32 mouse cellular contexts compared by ENCODE assay signal in the genomic region with DNA sequence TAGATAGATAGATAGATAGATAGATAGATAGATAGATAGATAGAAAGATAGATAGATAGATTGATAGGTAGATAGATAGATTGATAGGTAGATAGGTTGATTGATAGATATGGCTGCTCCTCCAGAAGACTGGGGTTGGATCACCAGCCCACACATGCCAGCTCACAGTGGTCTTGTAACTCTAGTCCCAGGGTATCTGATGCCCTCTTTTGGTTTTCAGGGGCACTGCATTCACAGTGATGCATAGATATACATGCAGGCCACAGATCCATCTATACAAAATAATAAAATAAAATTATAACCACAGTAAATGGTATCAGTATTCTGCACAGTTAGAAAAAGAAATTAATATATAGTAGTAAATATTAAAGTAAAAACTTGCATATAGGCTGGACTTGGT. TPM values are rescaled to one million over a fixed set of nuclear protein-coding genes. Genes with fewer than 3 reads are reported as not detected.
DNase-seq lines count a peak whose midpoint lies in the region; ATAC-seq and TF ChIP-seq lines count a peak whose summit lies in the region.
"Had no signal": no experiment of that assay in that cellular context is flagged by ENCODE, and none has a peak within 500 bp of the region (broad histone marks: within the 10 kb centered on the region; RNA-seq: fewer than 3 reads in every experiment).

No protein-coding gene starts in this region.

- no peak for DNase-seq in forebrain, postnatal 0 days
- DNase-seq in forebrain, embryonic 11.5 days (ENCODE audit: low spot score), result no peak
- DNase-seq in midbrain, postnatal 0 days (ENCODE audit: low spot score), result no peak
- DNase-seq in midbrain, embryonic 11.5 days (ENCODE audit: low spot score, missing footprints), result no peak
- DNase-seq in ZHBTc4 (ENCODE audit: low read depth, low spot score), result peak; percentile 51
- no peak for DNase-seq in neural tube, embryonic 10.5 days (ENCODE audit: extremely low spot score, low spot score)
- DNase-seq in adipocyte (ENCODE audit: low spot score), result no peak
- DNase-seq: adrenal gland, postnatal 14 days; cerebellum, adult 9-10 months; gastrocnemius, postnatal 14 days; heart, adult 11 months; heart, postnatal 10 days; kidney, postnatal 4 days; layer of hippocampus, adult 9-11 months; retina, postnatal 1 day; right cerebral cortex, postnatal 25 days; spleen, adult 18-20 months; thymus, postnatal 4 days had no signal

- H3K4me3 ChIP-seq in forebrain, postnatal 0 days (ENCODE audit: low read depth, low read length), result no peak overlapping the region
- no peak overlapping the region for H3K4me3 ChIP-seq in forebrain, embryonic 11.5 days (ENCODE audit: low read depth, low read length)
- no peak overlapping the region for H3K4me3 ChIP-seq in midbrain, postnatal 0 days (ENCODE audit: low read depth, low read length)
- no peak overlapping the region for H3K4me3 ChIP-seq in midbrain, embryonic 11.5 days (ENCODE audit: low read depth, low read length)
- H3K4me3 ChIP-seq: embryonic facial prominence, embryonic 10.5 days; heart, embryonic 12.5 days; hindbrain, embryonic 10.5 days; limb, embryonic 10.5 days; midbrain, embryonic 10.5 days; neural tube, embryonic 12.5 days had no signal

- H3K4me2 ChIP-seq in forebrain, postnatal 0 days (ENCODE audit: low read depth), result no peak overlapping the region
- no peak overlapping the region for H3K4me2 ChIP-seq in forebrain, embryonic 11.5 days (ENCODE audit: low read depth, low read length, severe bottlenecking)
- H3K4me2 ChIP-seq in midbrain, postnatal 0 days (ENCODE audit: low read depth, low read length, poor library complexity, severe bottlenecking), result no peak overlapping the region
- no peak overlapping the region for H3K4me2 ChIP-seq in midbrain, embryonic 11.5 days
- H3K4me2 ChIP-seq: heart, embryonic 12.5 days; neural tube, embryonic 12.5 days had no signal

- H3K27me3 ChIP-seq in forebrain, postnatal 0 days (ENCODE audit: insufficient read depth, low read length), result peaks cover 6% of the 10 kb centered on the region
- peaks cover 21% of the 10 kb centered on the region for H3K27me3 ChIP-seq in forebrain, embryonic 11.5 days (ENCODE audit: control insufficient read depth, insufficient read depth, low read length)
- no peaks in the 10 kb centered on the region for H3K27me3 ChIP-seq in midbrain, postnatal 0 days (ENCODE audit: insufficient read depth, low read length)
- peaks cover 5% of the 10 kb centered on the region; the same call in 1 of the 2 replicates for H3K27me3 ChIP-seq in midbrain, embryonic 11.5 days (ENCODE audit: control insufficient read depth, insufficient read depth, low read length)

- peaks cover 14% of the 10 kb centered on the region for H3K4me1 ChIP-seq in forebrain, postnatal 0 days (ENCODE audit: insufficient read depth)
- H3K4me1 ChIP-seq in forebrain, embryonic 11.5 days (replicated peaks; ENCODE audit: control insufficient read depth, insufficient read depth, low read length), result peaks cover 4% of the 10 kb centered on the region; the same call in 1 of the 2 replicates
- H3K4me1 ChIP-seq in midbrain, postnatal 0 days (ENCODE audit: insufficient read depth, low read length), result peaks cover 4% of the 10 kb centered on the region; the same call in 1 of the 2 replicates
- peaks cover 17% of the 10 kb centered on the region for H3K4me1 ChIP-seq in midbrain, embryonic 11.5 days (ENCODE audit: control insufficient read depth, insufficient read depth, low read length)

- H3K9ac ChIP-seq in forebrain, postnatal 0 days, result no peak overlapping the region
- H3K9ac ChIP-seq in forebrain, embryonic 11.5 days (ENCODE audit: low read length), result no peak overlapping the region
- H3K9ac ChIP-seq in midbrain, postnatal 0 days (replicated peaks; ENCODE audit: low read length, poor library complexity, severe bottlenecking), result no peak overlapping the region
- H3K9ac ChIP-seq in midbrain, embryonic 11.5 days (ENCODE audit: low read length), result no peak overlapping the region
- H3K9ac ChIP-seq: heart, embryonic 12.5 days; neural tube, embryonic 12.5 days had no signal

- no peak for ATAC-seq in forebrain, postnatal 0 days
- no peak for ATAC-seq in forebrain, embryonic 11.5 days (replicated peaks; ENCODE audit: low FRiP score)
- ATAC-seq in midbrain, postnatal 0 days (ENCODE audit: low FRiP score), result no peak
- ATAC-seq in midbrain, embryonic 11.5 days (ENCODE audit: low FRiP score), result no peak
- ATAC-seq: forebrain, embryonic 16.5 days; hindbrain, postnatal 0 days; intestine, embryonic 16.5 days; lung, postnatal 0 days had no signal

- no peaks in the 10 kb centered on the region for H3K36me3 ChIP-seq in forebrain, postnatal 0 days (ENCODE audit: insufficient read depth)
- no peaks in the 10 kb centered on the region for H3K36me3 ChIP-seq in forebrain, embryonic 11.5 days (ENCODE audit: control insufficient read depth, insufficient read depth, low read length)
- H3K36me3 ChIP-seq in midbrain, postnatal 0 days (ENCODE audit: insufficient read depth, low read length), result no peaks in the 10 kb centered on the region
- no peaks in the 10 kb centered on the region for H3K36me3 ChIP-seq in midbrain, embryonic 11.5 days (ENCODE audit: control insufficient read depth, insufficient read depth, low read length)
- H3K36me3 ChIP-seq: embryonic facial prominence, embryonic 10.5 days; heart, embryonic 12.5 days; hindbrain, embryonic 10.5 days; limb, embryonic 10.5 days; midbrain, embryonic 10.5 days; neural tube, embryonic 12.5 days had no signal

- TF ChIP-seq CTCF in forebrain, postnatal 0 days (IDR thresholded peaks at IDR 0.05; ENCODE audit: low read depth), result peak; percentile 39
- TF ChIP-seq CTCF in midbrain, postnatal 0 days (IDR thresholded peaks at IDR 0.05), result peak; percentile 29; the same call in 1 of the 2 replicates

- H3K9me3 ChIP-seq in forebrain, postnatal 0 days (ENCODE audit: low read length), result no peaks in the 10 kb centered on the region
- H3K9me3 ChIP-seq in forebrain, embryonic 11.5 days (ENCODE audit: control insufficient read depth, low read length), result no peaks in the 10 kb centered on the region
- no peaks in the 10 kb centered on the region for H3K9me3 ChIP-seq in midbrain, postnatal 0 days (ENCODE audit: low read length)
- H3K9me3 ChIP-seq in midbrain, embryonic 11.5 days (ENCODE audit: control insufficient read depth, low read length), result no peaks in the 10 kb centered on the region
- H3K9me3 ChIP-seq: embryonic facial prominence, embryonic 10.5 days; heart, embryonic 12.5 days; hindbrain, embryonic 10.5 days; limb, embryonic 10.5 days; midbrain, embryonic 10.5 days; neural tube, embryonic 12.5 days had no signal

- H3K27ac ChIP-seq in forebrain, postnatal 0 days (ENCODE audit: low read depth, low read length), result no peak overlapping the region
- no peak overlapping the region for H3K27ac ChIP-seq in forebrain, embryonic 11.5 days (ENCODE audit: low read depth, low read length)
- H3K27ac ChIP-seq in midbrain, postnatal 0 days (ENCODE audit: low read depth, low read length), result no peak overlapping the region
- no peak overlapping the region for H3K27ac ChIP-seq in midbrain, embryonic 11.5 days (ENCODE audit: low read depth, low read length)
- H3K27ac ChIP-seq: embryonic facial prominence, embryonic 10.5 days; hindbrain, embryonic 10.5 days; hindbrain, postnatal 0 days; limb, embryonic 10.5 days; midbrain, embryonic 10.5 days; neural tube, embryonic 12.5 days had no signal

RNA-seq across cellular contexts. Expression of gene Cdk5r2, which starts 7.0 kb away (rescaled TPM):
- total RNA-seq in forebrain, postnatal 0 days (2014; rRNA removed), result 24.2 and 27.2 TPM in 2 replicates
- polyA plus RNA-seq in forebrain, postnatal 0 days (2015; fragmentation: Nextera tagmentation; extraction: Ambion mirVana), result 9.7 and 10.0 TPM in 2 replicates
- polyA plus RNA-seq in forebrain, embryonic 11.5 days (2014; fragmentation: Nextera tagmentation; extraction: Ambion mirVana), result 1.2 and 1.4 TPM in 2 replicates
- total RNA-seq in midbrain, postnatal 0 days (2014; rRNA removed), result 64.0 and 70.2 TPM in 2 replicates
- 15.4 and 17.8 TPM in 2 replicates for polyA plus RNA-seq in midbrain, postnatal 0 days (2015; fragmentation: Nextera tagmentation; extraction: Ambion mirVana)
- 5.7 and 5.8 TPM in 2 replicates for polyA plus RNA-seq in midbrain, embryonic 11.5 days (2014; fragmentation: Nextera tagmentation; extraction: Ambion mirVana)
- total RNA-seq: common myeloid progenitor, adult 5-6 weeks; liver, adult 2 months had no signal
- polyA plus RNA-seq: heart, embryonic 12.5 days; kidney, embryonic 14.5 days; limb, embryonic 10.5 days; liver, adult 2 months; liver, embryonic 16.5 days; lung, postnatal 0 days had no signal

RNA-seq across cellular contexts. Expression of gene Fev, which starts 23.4 kb away (rescaled TPM):
- not detected in 2 replicates for total RNA-seq in forebrain, postnatal 0 days (2014; rRNA removed)
- polyA plus RNA-seq in forebrain, postnatal 0 days (2015; fragmentation: Nextera tagmentation; extraction: Ambion mirVana), result not detected in 2 replicates
- polyA plus RNA-seq in forebrain, embryonic 11.5 days (2014; fragmentation: Nextera tagmentation; extraction: Ambion mirVana), result not detected in 2 replicates
- total RNA-seq in midbrain, postnatal 0 days (2014; rRNA removed), result 3.4 and 3.8 TPM in 2 replicates
- 1.8 and 2.3 TPM in 2 replicates for polyA plus RNA-seq in midbrain, postnatal 0 days (2015; fragmentation: Nextera tagmentation; extraction: Ambion mirVana)
- polyA plus RNA-seq in midbrain, embryonic 11.5 days (2014; fragmentation: Nextera tagmentation; extraction: Ambion mirVana), result 0.41 and 0.69 TPM in 2 replicates
- total RNA-seq: common myeloid progenitor, adult 5-6 weeks; gastrocnemius, postnatal 14 days; liver, adult 2 months had no signal
- polyA plus RNA-seq: embryonic facial prominence, embryonic 10.5 days; forebrain, embryonic 16.5 days; limb, embryonic 10.5 days; liver, adult 2 months; liver, embryonic 16.5 days; lung, postnatal 0 days; midbrain, embryonic 10.5 days; neural tube, embryonic 12.5 days had no signal

RNA-seq across cellular contexts. Expression of gene Cryba2, which starts 31.2 kb away (rescaled TPM):
- total RNA-seq in forebrain, postnatal 0 days (2014; rRNA removed), result not detected in 2 replicates
- not detected in 2 replicates for polyA plus RNA-seq in forebrain, postnatal 0 days (2015; fragmentation: Nextera tagmentation; extraction: Ambion mirVana)
- not detected in 2 replicates for polyA plus RNA-seq in forebrain, embryonic 11.5 days (2014; fragmentation: Nextera tagmentation; extraction: Ambion mirVana)
- not detected in 2 replicates for total RNA-seq in midbrain, postnatal 0 days (2014; rRNA removed)
- 0.49 and 0.80 TPM in 2 replicates for polyA plus RNA-seq in midbrain, postnatal 0 days (2015; fragmentation: Nextera tagmentation; extraction: Ambion mirVana)
- 0.19 TPM in 1 of 2 replicates, not detected in the other for polyA plus RNA-seq in midbrain, embryonic 11.5 days (2014; fragmentation: Nextera tagmentation; extraction: Ambion mirVana)
- total RNA-seq: common myeloid progenitor, adult 5-6 weeks; gastrocnemius, postnatal 14 days; heart, postnatal 10 days; hindbrain, postnatal 0 days; liver, adult 2 months had no signal
- polyA plus RNA-seq: embryonic facial prominence, embryonic 10.5 days; forebrain, embryonic 16.5 days; heart, embryonic 12.5 days; hindbrain, embryonic 10.5 days; kidney, embryonic 14.5 days; limb, embryonic 10.5 days; liver, adult 2 months; liver, embryonic 16.5 days; lung, postnatal 0 days; midbrain, embryonic 10.5 days; neural tube, embryonic 12.5 days had no signal
